Mouse (Mus musculus) heart, adult 2 months (tissue): ENCODE data around the gene AW209491.

Source experiments
- CTCF ChIP-seq: fragments of 200-600 bp; IDR thresholded peaks from 2 replicates; pipeline ENCODE4 v1.8.1; 2022; ENCODE audit warnings: antibody characterized with exemption, mild to moderate bottlenecking, moderate library complexity
- EP300 ChIP-seq: fragments of 200-500 bp; IDR thresholded peaks from 2 replicates; pipeline ENCODE4 v1.6.1; 2011; ENCODE audit warnings: low read depth, low read length, control low read depth; ENCODE audit not compliant: insufficient read depth
- POLR2A ChIP-seq: fragments of 200-500 bp; IDR thresholded peaks from 2 replicates; pipeline ENCODE4 v1.6.1; 2011; ENCODE audit warnings: mild to moderate bottlenecking, low read depth, low read length, control low read depth; ENCODE audit not compliant: insufficient read depth

DNA sequence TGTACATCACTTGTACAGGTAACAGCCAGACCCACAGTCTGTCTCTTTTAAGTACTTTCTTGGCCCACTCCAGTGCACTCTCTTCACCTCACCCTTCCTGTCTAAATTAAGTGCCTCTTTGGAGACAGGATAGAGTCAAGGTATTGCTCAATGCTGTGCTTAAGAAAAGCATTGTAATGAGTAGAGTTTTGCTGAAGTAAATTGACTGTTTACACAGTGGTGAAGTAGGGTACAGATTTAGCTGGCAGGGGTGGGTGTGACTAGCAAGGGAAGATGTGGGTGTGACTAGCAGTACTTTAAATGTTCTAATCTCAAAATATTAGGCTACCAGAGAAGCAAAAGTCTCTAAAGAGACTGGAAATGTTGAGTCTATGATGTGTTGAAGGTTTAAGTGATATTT is 22.3 kb upstream of the AW209491 start:
- no peak for TF ChIP-seq POLR2A
- TF ChIP-seq CTCF: no peak
- no peak for TF ChIP-seq EP300
